Mouse (Mus musculus): ENCODE results near the gene Smarcad1.
A peak's percentile ranks its signal among the peaks of the same experiment; 100 is the strongest.

Gene Smarcad1

GRCm38 (mm10) chr6:65114902-65115301 lies 72.5 kb downstream of the Smarcad1 start:
- no peak for DNase-seq (ENCODE audit: low read depth)

GRCm38 (mm10) chr6:65117540-65117939 lies 75.2 kb downstream of the Smarcad1 start:
- DNase-seq (ENCODE audit: low read depth) = no peak

GRCm38 (mm10) chr6:65126074-65126726 lies 83.8 kb downstream of the Smarcad1 start:
- peak; percentile 76 for DNase-seq (ENCODE audit: low read depth)

GRCm38 (mm10) chr6:65132376-65132775 lies 90.0 kb downstream of the Smarcad1 start:
- no peak for DNase-seq (ENCODE audit: low read depth)

- DNase-seq (ENCODE audit: low read depth) = no peak
These were observed 95.4 kb downstream of the Smarcad1 start for GRCm38 (mm10) chr6:65137802-65138201.

GRCm38 (mm10) chr6:65138243-65138642 lies 95.9 kb downstream of the Smarcad1 start:
- DNase-seq (ENCODE audit: low read depth) = no peak

- DNase-seq (ENCODE audit: low read depth) = no peak
These were observed 97.8 kb downstream of the Smarcad1 start for GRCm38 (mm10) chr6:65140082-65140749.

- DNase-seq (ENCODE audit: low read depth) = peak; percentile 47
These were observed 98.4 kb downstream of the Smarcad1 start for GRCm38 (mm10) chr6:65140750-65141243.

GRCm38 (mm10) chr6:65142316-65142715 lies 99.9 kb downstream of the Smarcad1 start:
- DNase-seq (ENCODE audit: low read depth) = no peak

- DNase-seq (ENCODE audit: low read depth) = peak; percentile 89
These were observed 102.3 kb downstream of the Smarcad1 start, which contains the start of gene Hpgds for GRCm38 (mm10) chr6:65144621-65145205. Gene Hpgds, minus strand, starts transcription at chr6:65144908.

GRCm38 (mm10) chr6:65146363-65146762 lies 104.0 kb downstream of the Smarcad1 start:
- peak; percentile 29 for DNase-seq (ENCODE audit: low read depth)

GRCm38 (mm10) chr6:65150703-65151102 lies 108.3 kb downstream of the Smarcad1 start:
- DNase-seq (ENCODE audit: low read depth) = no peak

- no peak for DNase-seq (ENCODE audit: low read depth)
These were observed 111.2 kb downstream of the Smarcad1 start for GRCm38 (mm10) chr6:65153570-65153969.

GRCm38 (mm10) chr6:65157042-65157441 lies 114.7 kb downstream of the Smarcad1 start:
- DNase-seq (ENCODE audit: low read depth) = no peak

- no peak for DNase-seq (ENCODE audit: low read depth)
These were observed 117.1 kb downstream of the Smarcad1 start for GRCm38 (mm10) chr6:65159381-65159942.

GRCm38 (mm10) chr6:65164137-65164536 lies 121.8 kb downstream of the Smarcad1 start:
- DNase-seq (ENCODE audit: low read depth) = no peak

- DNase-seq (ENCODE audit: low read depth) = no peak
These were observed 122.6 kb downstream of the Smarcad1 start for GRCm38 (mm10) chr6:65164977-65165376.

Data from naive thymus-derived CD4-positive, alpha-beta T cell, adult 2 months (primary cell).